Mouse (Mus musculus) frontal cortex, postnatal 36 days (tissue): ENCODE results near the gene Serf1.
"Not testable (repeated sequence)": the region's sequence is repeated elsewhere in the genome, so short reads cannot be mapped to it uniquely, and the experiment has no call there.

Experiments
- DNase-seq, 2 experiments: peaks; one replicate each; pipeline ENCODE4 v3.0.0; 2022; ENCODE audit warnings: low spot score in 2 of 2

Serf1 gene

GRCm38 (mm10) chr13:100107652-100108472 is at the start of gene Serf1:
Gene Serf1 (plus strand): TSS chr13:100108012.
- DNase-seq = peak; percentile 81

- DNase-seq = no peak
Observed at GRCm38 (mm10) chr13:100063936-100064335, 43.9 kb upstream of the Serf1 start.

GRCm38 (mm10) chr13:100067821-100068220 is 40.0 kb upstream of the Serf1 start:
- no peak for DNase-seq

- no peak for DNase-seq
Observed at GRCm38 (mm10) chr13:100071473-100071872, 36.3 kb upstream of the Serf1 start.

- DNase-seq = no peak
Observed at GRCm38 (mm10) chr13:100098808-100099207, 9.0 kb upstream of the Serf1 start.

- DNase-seq = no peak
Observed at GRCm38 (mm10) chr13:100103052-100103658, 4.7 kb upstream of the Serf1 start.

GRCm38 (mm10) chr13:100103748-100104254 is 4.0 kb upstream of the Serf1 start, which contains the start of gene Bdp1:
Gene Bdp1 (minus strand): TSS chr13:100104070.
- DNase-seq = peak; percentile 94 to 98

- DNase-seq = no peak
Observed at GRCm38 (mm10) chr13:100112218-100112972, 4.6 kb downstream of the Serf1 start.

- DNase-seq = no peak
Observed at GRCm38 (mm10) chr13:100123970-100124369, 16.2 kb downstream of the Serf1 start.

- DNase-seq = peak; percentile 97 to 98
Observed at GRCm38 (mm10) chr13:100124423-100125257, 16.8 kb downstream of the Serf1 start, which contains the start of gene Smn1. Gene Smn1 (plus strand): TSS chr13:100124852.

- no peak for DNase-seq
Observed at GRCm38 (mm10) chr13:100125258-100125643, 17.4 kb downstream of the Serf1 start.

- no peak for DNase-seq
Observed at GRCm38 (mm10) chr13:100141646-100142314, 34.0 kb downstream of the Serf1 start.

- no peak for DNase-seq
Observed at GRCm38 (mm10) chr13:100152659-100153058, 44.8 kb downstream of the Serf1 start.

GRCm38 (mm10) chr13:100156624-100157023 is 48.8 kb downstream of the Serf1 start:
- no peak for DNase-seq

- not testable (repeated sequence) for DNase-seq
Observed at GRCm38 (mm10) chr13:100161171-100161870, 53.5 kb downstream of the Serf1 start.

- DNase-seq = not testable (repeated sequence)
Observed at GRCm38 (mm10) chr13:100162467-100162866, 54.7 kb downstream of the Serf1 start.
